22 mouse cellular contexts compared by ENCODE assay signal in genomic region chr12:30651506-30651905, GRCm38 (mm10).
A peak's percentile ranks its signal among the peaks of the same experiment; 100 is the strongest.
DNase-seq lines count a peak whose midpoint lies in the region; ATAC-seq and TF ChIP-seq lines count a peak whose summit lies in the region.
"Had no signal": no experiment of that assay in that cellular context is flagged by ENCODE, and none has a peak within 500 bp of the region (broad histone marks: within the 10 kb centered on the region; RNA-seq: fewer than 3 reads in every experiment).

No protein-coding gene starts in this region.

- no peak overlapping the region for H3K27ac ChIP-seq in kidney, adult 2 months (ENCODE audit: insufficient read depth, low read depth, low read length)
- H3K27ac ChIP-seq: forebrain, embryonic 12.5 days; hindbrain, embryonic 12.5 days; liver, embryonic 13.5 days; lung, embryonic 15.5 days; midbrain, embryonic 10.5 days had no signal

- H3K4me1 ChIP-seq in kidney, adult 2 months (ENCODE audit: control insufficient read depth, insufficient read depth, low read length): no peaks in the 10 kb centered on the region; the same call in 1 of the 2 replicates
- H3K4me1 ChIP-seq: forebrain, embryonic 12.5 days; hindbrain, embryonic 12.5 days; midbrain, embryonic 10.5 days had no signal

- no peak for ATAC-seq in frontal cortex, adult (ENCODE audit: low TSS enrichment)

- no peak for TF ChIP-seq CTCF in kidney, adult 2 months (conservative IDR thresholded peaks at IDR 0.05; ENCODE audit: insufficient read depth, insufficient read length, low read depth, low read length)

- DNase-seq in frontal cortex, postnatal 36 days (ENCODE audit: low spot score in 2 of 2): peak; percentile 10 to 27
- DNase-seq in lung, postnatal 10 days: peak; percentile 4
- DNase-seq in lung, postnatal 14 days: no peak
- DNase-seq in left cerebral cortex, postnatal 25 days (ENCODE audit: low spot score in 2 of 2): peak; percentile 14 to 44
- DNase-seq in right cerebral cortex, postnatal 10 days (ENCODE audit: low spot score in 2 of 2): peak; percentile 58 to 59
- no peak for DNase-seq in kidney, adult 2 months
- DNase-seq: adrenal gland, adult 2 months; cerebellum, adult 9-11 months; gastrocnemius, postnatal 10 days; heart, adult 18-20 months; heart, postnatal 10 days; kidney, adult 11 months; kidney, postnatal 4 days; liver, embryonic 13.5 days; retina, postnatal 1 day; spleen, adult 18-20 months had no signal

- 91% methylated on average over 1 of the region's 1 CpGs for WGBS in kidney, adult 2 months

- TF ChIP-seq POLR2A in kidney, adult 2 months (IDR thresholded peaks at IDR 0.05; ENCODE audit: low read depth, low read length): no peak

- no peak overlapping the region for H3K4me3 ChIP-seq in kidney, adult 2 months (ENCODE audit: insufficient read depth, low read depth, low read length)
- H3K4me3 ChIP-seq: forebrain, embryonic 12.5 days; heart, embryonic 12.5 days; hindbrain, embryonic 12.5 days; liver, embryonic 13.5 days; lung, embryonic 15.5 days; midbrain, embryonic 10.5 days had no signal

- H3K27me3 ChIP-seq in kidney, adult 2 months (replicated peaks; ENCODE audit: control insufficient read depth, insufficient read depth, low read length): no peaks in the 10 kb centered on the region
- H3K27me3 ChIP-seq: forebrain, embryonic 12.5 days; heart, embryonic 12.5 days; hindbrain, embryonic 12.5 days; liver, embryonic 13.5 days; lung, embryonic 15.5 days had no signal

- H3K36me3 ChIP-seq in kidney, adult 2 months (ENCODE audit: control insufficient read depth, insufficient read depth, low read length): no peaks in the 10 kb centered on the region
- H3K36me3 ChIP-seq: forebrain, embryonic 12.5 days; heart, embryonic 12.5 days; hindbrain, embryonic 12.5 days; liver, embryonic 13.5 days; lung, embryonic 15.5 days; midbrain, embryonic 10.5 days had no signal

- intact Hi-C loops in left cerebral cortex, postnatal 25 days (cut with DNase I): no loop called here

Comparison
In these comparisons a context has a peak if more than half of its experiments do, and no peak if none do; other contexts are left out.
1. DNase-seq: peak in frontal cortex, postnatal 36 days (2 of 2), lung, postnatal 10 days (single experiment), left cerebral cortex, postnatal 25 days (2 of 2) and right cerebral cortex, postnatal 10 days (2 of 2); none in lung, postnatal 14 days (single experiment) and kidney, adult 2 months (single experiment).